Comparison of ENCODE assay signal across 26 mouse cellular contexts in genomic region chr6:8896097-8896496, GRCm38 (mm10). TPM values are rescaled to one million over a fixed set of nuclear protein-coding genes. Genes with fewer than 3 reads are reported as not detected.
DNase-seq lines count a peak whose midpoint lies in the region; ATAC-seq and TF ChIP-seq lines count a peak whose summit lies in the region.
"Had no signal": no experiment of that assay in that cellular context is flagged by ENCODE, and none has a peak within 500 bp of the region (broad histone marks: within the 10 kb centered on the region; RNA-seq: fewer than 3 reads in every experiment).

No protein-coding gene starts in this region.

- no peak for ATAC-seq in hindbrain, embryonic 13.5 days (ENCODE audit: low FRiP score)
- no peak for ATAC-seq in hindbrain, embryonic 11.5 days (ENCODE audit: low FRiP score)

- 0 out of 2 replicates have a peak overlapping the region, but pooled peaks have one; percentile 8 for H3K27ac ChIP-seq in hindbrain, embryonic 13.5 days
- H3K27ac ChIP-seq in hindbrain, embryonic 11.5 days (ENCODE audit: low read depth, low read length) = no peak overlapping the region
- H3K27ac ChIP-seq in CH12.LX (ENCODE audit: insufficient read depth, low read depth) = no peak overlapping the region
- H3K27ac ChIP-seq: embryonic facial prominence, embryonic 12.5 days; embryonic facial prominence, embryonic 15.5 days; heart, adult 2 months; heart, embryonic 10.5 days; heart, embryonic 13.5 days had no signal

- H3K9ac ChIP-seq in hindbrain, embryonic 13.5 days = no peak overlapping the region
- H3K9ac ChIP-seq in hindbrain, embryonic 11.5 days (ENCODE audit: low read depth, low read length) = no peak overlapping the region
- no peak overlapping the region for H3K9ac ChIP-seq in CH12.LX (ENCODE audit: insufficient read depth, low read depth)
- H3K9ac ChIP-seq: embryonic facial prominence, embryonic 12.5 days; embryonic facial prominence, embryonic 15.5 days; forebrain, embryonic 15.5 days; heart, embryonic 13.5 days; hindbrain, embryonic 14.5 days had no signal

- peak; percentile 92 for TF ChIP-seq EP300 in CH12.LX (IDR thresholded peaks at IDR 0.05; ENCODE audit: low read length)

- in situ Hi-C loops in CH12.LX (cut with MboI; ENCODE audit: low pct_ligation_motif_present, low pct_unique_long_range_greater_than_20kb, low sequenced_read_pairs) = no loop called here

- no peaks in the 10 kb centered on the region for H3K36me3 ChIP-seq in hindbrain, embryonic 13.5 days
- H3K36me3 ChIP-seq in hindbrain, embryonic 11.5 days (ENCODE audit: control insufficient read depth, insufficient read depth, low read length) = no peaks in the 10 kb centered on the region
- no peaks in the 10 kb centered on the region for H3K36me3 ChIP-seq in CH12.LX (replicated peaks in 1 of 2; ENCODE audit: control insufficient read depth in 1 of 2, insufficient read depth in 1 of 2, low read length in 1 of 2)
- H3K36me3 ChIP-seq: embryonic facial prominence, embryonic 12.5 days; embryonic facial prominence, embryonic 15.5 days; forebrain, embryonic 15.5 days; heart, embryonic 10.5 days; heart, embryonic 13.5 days had no signal

- WGBS in hindbrain, embryonic 13.5 days = 81% methylated on average over 4 of the region's 4 CpGs
- WGBS in hindbrain, embryonic 11.5 days = 86% methylated on average over 4 of the region's 4 CpGs

- no peaks in the 10 kb centered on the region for H3K79me2 ChIP-seq in CH12.LX (replicated peaks; ENCODE audit: control insufficient read depth, extremely low read depth, insufficient read depth, poor library complexity, severe bottlenecking)

- H3K4me1 ChIP-seq in hindbrain, embryonic 13.5 days (replicated peaks) = peaks cover 21% of the 10 kb centered on the region
- H3K4me1 ChIP-seq in hindbrain, embryonic 11.5 days (replicated peaks; ENCODE audit: control insufficient read depth, insufficient read depth, low read length) = no peaks in the 10 kb centered on the region
- peaks cover 4 to 39% of the 10 kb centered on the region in 2 experiments; a peak in 2 of 4 replicates for H3K4me1 ChIP-seq in CH12.LX (ENCODE audit: control insufficient read depth in 1 of 2, insufficient read depth in 2 of 2)
- H3K4me1 ChIP-seq: embryonic facial prominence, embryonic 12.5 days; embryonic facial prominence, embryonic 15.5 days; heart, embryonic 10.5 days; heart, embryonic 13.5 days had no signal

- TF ChIP-seq CTCF in CH12.LX (conservative IDR thresholded peaks at IDR 0.05 in 1 of 2, IDR thresholded peaks at IDR 0.05 in 1 of 2; ENCODE audit: low read depth in 2 of 2, low read length in 2 of 2) = no peak

- dilution Hi-C loops in CH12.LX (cut with MboI; ENCODE audit: extremely low pct_ligation_motif_present, extremely low pct_unique_long_range_greater_than_20kb, low sequenced_read_pairs) = no loop called here

- no peak overlapping the region for H3K4me2 ChIP-seq in hindbrain, embryonic 13.5 days
- H3K4me2 ChIP-seq in hindbrain, embryonic 11.5 days (replicated peaks; ENCODE audit: low read depth, low read length) = no peak overlapping the region
- H3K4me2 ChIP-seq in CH12.LX (ENCODE audit: insufficient read depth, low read depth, poor library complexity, severe bottlenecking) = peak overlapping the region; percentile 16; the same call in 1 of the 2 replicates
- H3K4me2 ChIP-seq: embryonic facial prominence, embryonic 12.5 days; embryonic facial prominence, embryonic 15.5 days; forebrain, embryonic 15.5 days; heart, embryonic 13.5 days had no signal

- no peaks in the 10 kb centered on the region for H3K27me3 ChIP-seq in hindbrain, embryonic 13.5 days
- H3K27me3 ChIP-seq in hindbrain, embryonic 11.5 days (ENCODE audit: control insufficient read depth, insufficient read depth, low read length) = no peaks in the 10 kb centered on the region
- peaks cover 3% of the 10 kb centered on the region for H3K27me3 ChIP-seq in CH12.LX (replicated peaks)
- H3K27me3 ChIP-seq: embryonic facial prominence, embryonic 12.5 days; embryonic facial prominence, embryonic 15.5 days; forebrain, embryonic 15.5 days; heart, embryonic 13.5 days had no signal

- H3K4me3 ChIP-seq in hindbrain, embryonic 13.5 days = no peak overlapping the region
- H3K4me3 ChIP-seq in hindbrain, embryonic 11.5 days (ENCODE audit: low read depth, low read length) = no peak overlapping the region
- H3K4me3 ChIP-seq in CH12.LX (replicated peaks in 1 of 3; ENCODE audit: low read depth in 2 of 3, low read length in 2 of 3, poor library complexity in 1 of 3) = no peak overlapping the region
- H3K4me3 ChIP-seq: embryonic facial prominence, embryonic 12.5 days; embryonic facial prominence, embryonic 15.5 days; forebrain, embryonic 15.5 days; heart, adult 2 months; heart, embryonic 10.5 days; heart, embryonic 13.5 days had no signal

- no peak for TF ChIP-seq POLR2A in CH12.LX (IDR thresholded peaks at IDR 0.05; ENCODE audit: low read depth, low read length)

- DNase-seq in hindbrain, embryonic 11.5 days (ENCODE audit: low spot score) = no peak
- peak; percentile 39 to 41 for DNase-seq in spleen, postnatal 36 days (ENCODE audit: low spot score in 2 of 2)
- no peak for DNase-seq in spleen, adult 12 weeks (ENCODE audit: low spot score)
- peak; percentile 82 for DNase-seq in CH12.LX (ENCODE audit: extremely low read depth)
- DNase-seq in right cerebral cortex, postnatal 10 days (ENCODE audit: low spot score in 2 of 2) = no peak
- DNase-seq: adrenal gland, adult 2 months; adrenal gland, postnatal 14 days; cerebellum, adult 11 months; cerebellum, adult 2 months; cerebellum, adult 9-11 months; cerebellum, postnatal 25 days; gastrocnemius, postnatal 10 days; gastrocnemius, postnatal 36 days; heart, adult 2 months; heart, postnatal 14 days; heart, postnatal 4 days had no signal

- H3K9me3 ChIP-seq in hindbrain, embryonic 13.5 days = no peaks in the 10 kb centered on the region
- H3K9me3 ChIP-seq in hindbrain, embryonic 11.5 days (ENCODE audit: control insufficient read depth, low read length) = no peaks in the 10 kb centered on the region
- H3K9me3 ChIP-seq in CH12.LX (replicated peaks; ENCODE audit: low read length) = no peaks in the 10 kb centered on the region
- H3K9me3 ChIP-seq: embryonic facial prominence, embryonic 12.5 days; embryonic facial prominence, embryonic 15.5 days; forebrain, embryonic 15.5 days; heart, embryonic 10.5 days; heart, embryonic 13.5 days had no signal

- TF ChIP-seq RAD21 in CH12.LX (IDR thresholded peaks at IDR 0.05; ENCODE audit: low read depth, low read length) = no peak

TF ChIP-seq in CH12.LX, 34 proteins besides CTCF, POLR2A, EP300 and RAD21 (continues in another document):
- no peak for TF ChIP-seq ZC3H11A (IDR thresholded peaks at IDR 0.05; ENCODE audit: low read depth, low read length)
- TF ChIP-seq SMC3 (IDR thresholded peaks at IDR 0.05; ENCODE audit: low read depth, low read length) = no peak
- TF ChIP-seq GABPA (IDR thresholded peaks at IDR 0.05; ENCODE audit: insufficient replicate concordance, low read depth, low read length) = no peak
- peak; percentile 55; the same call in 1 of the 2 replicates for TF ChIP-seq JUND (conservative IDR thresholded peaks at IDR 0.05; ENCODE audit: low read depth, low read length)
- peak; percentile 55 for TF ChIP-seq IRF4 (IDR thresholded peaks at IDR 0.05; ENCODE audit: low read depth, low read length)
- TF ChIP-seq NRF1 (IDR thresholded peaks at IDR 0.05; ENCODE audit: low read depth, low read length) = no peak
- TF ChIP-seq TBP (conservative IDR thresholded peaks at IDR 0.05; ENCODE audit: low read depth, low read length) = no peak
- TF ChIP-seq USF1 (IDR thresholded peaks at IDR 0.05; ENCODE audit: low read depth, low read length) = no peak
- TF ChIP-seq MAFK (IDR thresholded peaks at IDR 0.05; ENCODE audit: insufficient replicate concordance, low read length) = peak; percentile 76
- no peak for TF ChIP-seq USF2 (conservative IDR thresholded peaks at IDR 0.05; ENCODE audit: low read depth, low read length)
- peak; percentile 47; the same call in 1 of the 2 replicates for TF ChIP-seq MEF2A (IDR thresholded peaks at IDR 0.05; ENCODE audit: borderline replicate concordance, low read depth, low read length)
- TF ChIP-seq CHD2 (IDR thresholded peaks at IDR 0.05; ENCODE audit: low read length) = no peak
- TF ChIP-seq TCF12 (IDR thresholded peaks at IDR 0.05; ENCODE audit: low read depth, low read length) = peak; percentile 66; the same call in 1 of the 2 replicates
- TF ChIP-seq PAX5 (IDR thresholded peaks at IDR 0.05; ENCODE audit: low read length) = no peak
- no peak for TF ChIP-seq ZMIZ1 (IDR thresholded peaks at IDR 0.05; ENCODE audit: low read depth, low read length)
- TF ChIP-seq MYC (IDR thresholded peaks at IDR 0.05; ENCODE audit: low read depth, low read length) = no peak
- TF ChIP-seq ZNF384 (IDR thresholded peaks at IDR 0.05; ENCODE audit: low read depth, low read length) = no peak
- TF ChIP-seq ETS1 (conservative IDR thresholded peaks at IDR 0.05; ENCODE audit: low read depth, low read length) = peak; percentile 48
- no peak for TF ChIP-seq ZKSCAN1 (IDR thresholded peaks at IDR 0.05; ENCODE audit: borderline replicate concordance, low read depth, low read length)
- TF ChIP-seq UBTF (IDR thresholded peaks at IDR 0.05; ENCODE audit: low read depth, low read length) = no peak
- TF ChIP-seq MXI1 (IDR thresholded peaks at IDR 0.05; ENCODE audit: low read depth, low read length) = no peak
- no peak; the same call in 1 of the 2 replicates for TF ChIP-seq RCOR1 (conservative IDR thresholded peaks at IDR 0.05; ENCODE audit: low read depth, low read length)
- peak; percentile 51; the same call in 1 of the 2 replicates for TF ChIP-seq SIN3A (IDR thresholded peaks at IDR 0.05; ENCODE audit: low read length)
- TF ChIP-seq KAT2A (IDR thresholded peaks at IDR 0.05; ENCODE audit: insufficient replicate concordance, low read length) = 0 out of 2 replicates have a peak, but pooled peaks have one; percentile 51
- TF ChIP-seq CHD1 (IDR thresholded peaks at IDR 0.05; ENCODE audit: low read depth, low read length) = no peak
- no peak for TF ChIP-seq MAZ (IDR thresholded peaks at IDR 0.05; ENCODE audit: low read depth, low read length)
- peak; percentile 65 for TF ChIP-seq BHLHE40 (IDR thresholded peaks at IDR 0.05; ENCODE audit: low read depth, low read length)
- TF ChIP-seq ELF1 (IDR thresholded peaks at IDR 0.05; ENCODE audit: low read depth, low read length) = no peak
- no peak for TF ChIP-seq HCFC1 (IDR thresholded peaks at IDR 0.05; ENCODE audit: low read depth, low read length)
- TF ChIP-seq POLR2AphosphoS2 (IDR thresholded peaks at IDR 0.05; ENCODE audit: low read depth, low read length) = no peak

RNA-seq across cellular contexts. Expression of gene Nxph1, which starts 52.1 kb away (rescaled TPM):
- polyA plus RNA-seq in hindbrain, embryonic 13.5 days (2015; fragmentation: Nextera tagmentation; extraction: Ambion mirVana) = 73.9 and 83.4 TPM in 2 replicates
- 10.1 and 12.8 TPM in 2 replicates for polyA plus RNA-seq in hindbrain, embryonic 11.5 days (2014; fragmentation: Nextera tagmentation; extraction: Ambion mirVana)
- total RNA-seq in CH12.LX (2012; rRNA removed) = not detected in 2 replicates
- not detected in 2 replicates for total RNA-seq in CH12.LX (2014; rRNA removed)
- not detected in 2 replicates for polyA plus RNA-seq in CH12.LX (2012; ENCODE audit: insufficient read length, low read depth)
- total RNA-seq: gastrocnemius, adult 18-20 months; gastrocnemius, postnatal 36 days; granulocyte monocyte progenitor cell, adult 5-6 weeks; heart, adult 2 months; heart, postnatal 14 days; MEL had no signal
- polyA plus RNA-seq: heart, adult 2 months; heart, embryonic 10.5 days had no signal

Comparison
In these comparisons a context has a peak if more than half of its experiments do, and no peak if none do; other contexts are left out.
1. DNase-seq: peak in spleen, postnatal 36 days (2 of 2) and CH12.LX (single experiment); none in hindbrain, embryonic 11.5 days (single experiment), spleen, adult 12 weeks (single experiment) and right cerebral cortex, postnatal 10 days (0 of 2).
2. RNA of gene Nxph1, which starts 52.1 kb away (polyA plus RNA-seq): 73.9 to 83.4 TPM in hindbrain, embryonic 13.5 days and 10.1 to 12.8 TPM in hindbrain, embryonic 11.5 days; not detected in CH12.LX; every median in the first group is over 10 times any median in the second.